Mouse (Mus musculus) ES-Bruce4 (cell line): ENCODE measurements around the gene Cyth3. TPM values are rescaled to one million over a fixed set of nuclear protein-coding genes. Genes with fewer than 3 reads are reported as not detected.

Experiments used
- H3K27ac ChIP-seq: 2 replicates; pipeline ENCODE4 v1.5.1; 2012; ENCODE audit warnings: low read length, inconsistent platforms; ENCODE audit not compliant: insufficient read depth
- H3K27me3 ChIP-seq: 2 replicates; pipeline ENCODE4 v1.6.1; 2012; ENCODE audit warnings: mild to moderate bottlenecking, low read length, inconsistent platforms; ENCODE audit not compliant: control insufficient read depth, poor library complexity, insufficient read depth, severe bottlenecking
- H3K36me3 ChIP-seq: 2 replicates; pipeline ENCODE4 v1.6.1; 2012; ENCODE audit warnings: inconsistent platforms, mild to moderate bottlenecking, low read length, moderate library complexity; ENCODE audit not compliant: control insufficient read depth, poor library complexity, insufficient read depth, severe bottlenecking
- H3K4me1 ChIP-seq: one replicate; pipeline ENCODE4 v1.8.1; 2011; ENCODE audit warnings: low read length; ENCODE audit not compliant: control insufficient read depth, insufficient read depth
- H3K4me3 ChIP-seq: 2 replicates; pipeline ENCODE4 v1.5.1; 2011; ENCODE audit warnings: low read depth, mild to moderate bottlenecking, low read length
- H3K9ac ChIP-seq: 2 replicates; pipeline ENCODE4 v1.6.1; 2012; ENCODE audit warnings: low read depth, mild to moderate bottlenecking, inconsistent platforms; ENCODE audit not compliant: poor library complexity, severe bottlenecking
- H3K9me3 ChIP-seq: replicated peaks from 2 replicates; pipeline ENCODE4 v1.6.1; 2012; ENCODE audit warnings: mild to moderate bottlenecking, low read length, inconsistent platforms; ENCODE audit not compliant: control insufficient read depth, poor library complexity, insufficient read depth, severe bottlenecking
- CTCF ChIP-seq: IDR thresholded peaks from one replicate; pipeline ENCODE4 v1.8.1; 2011; ENCODE audit warnings: low read depth, low read length
- EP300 ChIP-seq: IDR thresholded peaks from 2 replicates; pipeline ENCODE4 v1.6.1; 2011; ENCODE audit warnings: low read depth, low read length; ENCODE audit not compliant: insufficient read depth
- POLR2A ChIP-seq: IDR thresholded peaks from one replicate; pipeline ENCODE4 v1.8.1; 2011; ENCODE audit warnings: low read length; ENCODE audit not compliant: insufficient read depth
- polyA plus RNA-seq: library from polyadenylated mRNA; stranded (reverse); fragments of >200 nt; gene quantifications from 2 replicates; pipeline ENCODE4 v1.2.4, GENCODE M21; 2011; ENCODE audit warnings: low read depth; ENCODE audit not compliant: missing spikeins, insufficient read depth, insufficient read length

The Cyth3 gene
- polyA plus RNA-seq, 1 experiment: 15.5 TPM

GRCm38 (mm10) chr5:143641503-143641902 is 19.3 kb downstream of the Cyth3 start:
- Histone ChIP-seq H3K4me3 (no peak overlapping the region), H3K4me1 (no peaks in the 10 kb centered on the region), H3K27me3 (no peaks in the 10 kb centered on the region), H3K36me3 (no peaks in the 10 kb centered on the region), H3K9me3 (no peaks in the 10 kb centered on the region), H3K9ac (no peak overlapping the region), H3K27ac (no peak overlapping the region)
- TF ChIP-seq CTCF: no peak
- TF ChIP-seq POLR2A: no peak
- no peak for TF ChIP-seq EP300

GRCm38 (mm10) chr5:143642262-143642831 is 20.1 kb downstream of the Cyth3 start:
- TF ChIP-seq POLR2A: no peak
- TF ChIP-seq EP300: no peak
- TF ChIP-seq CTCF: no peak
- no peaks in the 10 kb centered on the region for H3K27me3 ChIP-seq
- no peaks in the 10 kb centered on the region for H3K9me3 ChIP-seq
- H3K36me3 ChIP-seq: no peaks in the 10 kb centered on the region
- no peak overlapping the region for H3K4me3 ChIP-seq
- H3K4me1 ChIP-seq: no peaks in the 10 kb centered on the region
- no peak overlapping the region for H3K9ac ChIP-seq
- no peak overlapping the region for H3K27ac ChIP-seq

- Histone ChIP-seq H3K9me3 (no peaks in the 10 kb centered on the region), H3K27ac (no peak overlapping the region), H3K36me3 (no peaks in the 10 kb centered on the region), H3K4me3 (no peak overlapping the region), H3K4me1 (no peaks in the 10 kb centered on the region), H3K9ac (no peak overlapping the region), H3K27me3 (no peaks in the 10 kb centered on the region)
- no peak for TF ChIP-seq EP300
- no peak for TF ChIP-seq POLR2A
- TF ChIP-seq CTCF: no peak
Measured at GRCm38 (mm10) chr5:143645976-143646375, 23.7 kb downstream of the Cyth3 start.

DNA sequence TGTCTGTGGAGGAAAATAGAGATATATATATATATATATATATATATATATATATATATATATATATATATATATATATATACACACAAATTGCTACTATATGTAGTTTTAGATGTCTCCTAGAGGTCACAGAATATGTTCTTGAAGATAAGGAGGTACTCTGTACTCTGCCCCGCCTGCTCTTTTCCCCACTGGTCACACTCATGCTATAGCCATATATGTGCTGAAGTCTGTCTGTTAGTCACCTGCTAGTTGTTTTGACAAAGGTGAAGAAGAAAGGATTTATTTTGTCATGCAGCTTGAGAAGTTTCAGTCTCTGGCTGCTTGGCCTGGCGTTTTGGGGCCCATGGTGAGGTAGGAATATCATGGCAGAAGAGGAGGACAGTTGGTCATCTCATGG is 25.2 kb downstream of the Cyth3 start:
- Histone ChIP-seq H3K36me3 (no peaks in the 10 kb centered on the region), H3K9ac (no peak overlapping the region), H3K4me1 (no peaks in the 10 kb centered on the region), H3K9me3 (no peaks in the 10 kb centered on the region), H3K27me3 (no peaks in the 10 kb centered on the region), H3K27ac (no peak overlapping the region), H3K4me3 (no peak overlapping the region)
- TF ChIP-seq EP300 (no peak), CTCF (no peak), POLR2A (no peak)

GRCm38 (mm10) chr5:143648058-143648457 is 25.8 kb downstream of the Cyth3 start:
- TF ChIP-seq CTCF (no peak), EP300 (no peak), POLR2A (no peak)
- H3K9ac ChIP-seq: no peak overlapping the region
- no peaks in the 10 kb centered on the region for H3K27me3 ChIP-seq
- H3K36me3 ChIP-seq: no peaks in the 10 kb centered on the region
- H3K4me3 ChIP-seq: no peak overlapping the region
- no peaks in the 10 kb centered on the region for H3K9me3 ChIP-seq
- H3K4me1 ChIP-seq: no peaks in the 10 kb centered on the region
- H3K27ac ChIP-seq: no peak overlapping the region

DNA sequence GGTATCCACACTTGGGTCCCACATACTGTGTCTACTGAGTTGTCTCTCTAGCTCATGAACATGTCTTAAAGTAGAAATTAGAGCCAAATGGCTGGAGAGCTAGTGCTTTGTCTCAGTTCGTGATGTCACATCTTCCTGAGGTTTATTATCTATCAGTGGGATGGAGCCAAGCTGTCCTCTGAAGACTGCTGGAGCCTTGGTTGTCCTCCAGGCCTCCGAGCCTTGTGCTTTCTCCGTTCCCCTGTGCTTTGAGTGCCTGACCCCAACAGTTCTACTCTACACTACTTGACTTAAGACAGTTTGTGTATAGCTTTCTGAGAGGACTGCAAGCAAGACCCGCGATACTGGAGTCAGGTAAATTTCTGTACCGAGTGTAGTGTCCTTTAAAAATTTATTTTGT is 26.9 kb downstream of the Cyth3 start:
- no peak overlapping the region for H3K9ac ChIP-seq
- no peak for TF ChIP-seq CTCF
- H3K9me3 ChIP-seq: no peaks in the 10 kb centered on the region
- H3K27me3 ChIP-seq: no peaks in the 10 kb centered on the region
- no peak overlapping the region for H3K4me3 ChIP-seq
- H3K27ac ChIP-seq: no peak overlapping the region
- no peaks in the 10 kb centered on the region for H3K4me1 ChIP-seq
- H3K36me3 ChIP-seq: no peaks in the 10 kb centered on the region
